Comparison of ENCODE assay signal across 13 mouse cellular contexts in genomic region chr1:135906736-135907135, GRCm38 (mm10). TPM values are rescaled to one million over a fixed set of nuclear protein-coding genes. Genes with fewer than 3 reads are reported as not detected.
DNase-seq lines count a peak whose midpoint lies in the region; ATAC-seq lines count a peak whose summit lies in the region.
"Had no signal": no experiment of that assay in that cellular context is flagged by ENCODE, and none has a peak within 500 bp of the region (broad histone marks: within the 10 kb centered on the region; RNA-seq: fewer than 3 reads in every experiment).

No protein-coding gene starts in this region.

- 0 out of 2 replicates have a peak, but pooled peaks have one; percentile 74 for ATAC-seq in embryonic facial prominence, embryonic 12.5 days (ENCODE audit: insufficient number of reproducible peaks, insufficient read depth, low FRiP score, low TSS enrichment)

- WGBS in embryonic facial prominence, embryonic 12.5 days, result 33% methylated on average over 11 of the region's 11 CpGs

- H3K27me3 ChIP-seq in embryonic facial prominence, embryonic 12.5 days, result 0 out of 2 replicates have a peak, but pooled peaks cover 6% of the 10 kb centered on the region

- H3K9me3 ChIP-seq in embryonic facial prominence, embryonic 12.5 days, result no peaks in the 10 kb centered on the region
- H3K9me3 ChIP-seq: forebrain, embryonic 10.5 days; hindbrain, embryonic 12.5 days had no signal

- no peak overlapping the region for H3K27ac ChIP-seq in embryonic facial prominence, embryonic 12.5 days
- H3K27ac ChIP-seq: forebrain, embryonic 10.5 days; hindbrain, embryonic 12.5 days; macrophage had no signal

- no peaks in the 10 kb centered on the region for H3K36me3 ChIP-seq in embryonic facial prominence, embryonic 12.5 days
- H3K36me3 ChIP-seq: forebrain, embryonic 10.5 days; hindbrain, embryonic 12.5 days had no signal

- no peak overlapping the region for H3K9ac ChIP-seq in embryonic facial prominence, embryonic 12.5 days
- H3K9ac ChIP-seq: hindbrain, embryonic 12.5 days had no signal

- no peak overlapping the region for H3K4me3 ChIP-seq in embryonic facial prominence, embryonic 12.5 days
- H3K4me3 ChIP-seq: forebrain, embryonic 10.5 days; hindbrain, embryonic 12.5 days had no signal

- H3K4me2 ChIP-seq in embryonic facial prominence, embryonic 12.5 days (replicated peaks), result peak overlapping the region; percentile 9; the same call in 1 of the 2 replicates
- H3K4me2 ChIP-seq: hindbrain, embryonic 12.5 days had no signal

- H3K4me1 ChIP-seq in embryonic facial prominence, embryonic 12.5 days, result peaks cover 8% of the 10 kb centered on the region

- DNase-seq in layer of hippocampus, adult 11-12 months (ENCODE audit: low spot score), result peak; percentile 15
- DNase-seq in layer of hippocampus, postnatal 25 days (ENCODE audit: extremely low spot score in 1 of 2, low spot score in 1 of 2), result no peak
- DNase-seq in NIH3T3 (ENCODE audit: low read depth), result peak; percentile 81
- peak; percentile 46 for DNase-seq in lung, postnatal 10 days
- DNase-seq in cerebellum, postnatal 25 days, result no peak
- DNase-seq in thymus, postnatal 4 days, result no peak
- DNase-seq: cerebellum, adult 18-20 months; kidney, adult 9 months had no signal

RNA-seq across cellular contexts. Expression of gene Pkp1, which starts 12.3 kb away (rescaled TPM):
- total RNA-seq in layer of hippocampus, postnatal 25 days (2021), result not detected
- polyA plus RNA-seq in embryonic facial prominence, embryonic 12.5 days (2016; fragmentation: Nextera tagmentation; extraction: Ambion mirVana), result 1.7 and 1.9 TPM in 2 replicates
- total RNA-seq: monocyte, adult 5-6 weeks had no signal
- polyA plus RNA-seq: macrophage had no signal

Comparison
In these comparisons a context has a peak if more than half of its experiments do, and no peak if none do; other contexts are left out.
1. DNase-seq: peak in layer of hippocampus, adult 11-12 months (single experiment), NIH3T3 (single experiment) and lung, postnatal 10 days (single experiment); none in layer of hippocampus, postnatal 25 days (0 of 2), cerebellum, postnatal 25 days (0 of 2) and thymus, postnatal 4 days (single experiment).